Comparison of ENCODE assay signal across 10 mouse cellular contexts in the genomic region with DNA sequence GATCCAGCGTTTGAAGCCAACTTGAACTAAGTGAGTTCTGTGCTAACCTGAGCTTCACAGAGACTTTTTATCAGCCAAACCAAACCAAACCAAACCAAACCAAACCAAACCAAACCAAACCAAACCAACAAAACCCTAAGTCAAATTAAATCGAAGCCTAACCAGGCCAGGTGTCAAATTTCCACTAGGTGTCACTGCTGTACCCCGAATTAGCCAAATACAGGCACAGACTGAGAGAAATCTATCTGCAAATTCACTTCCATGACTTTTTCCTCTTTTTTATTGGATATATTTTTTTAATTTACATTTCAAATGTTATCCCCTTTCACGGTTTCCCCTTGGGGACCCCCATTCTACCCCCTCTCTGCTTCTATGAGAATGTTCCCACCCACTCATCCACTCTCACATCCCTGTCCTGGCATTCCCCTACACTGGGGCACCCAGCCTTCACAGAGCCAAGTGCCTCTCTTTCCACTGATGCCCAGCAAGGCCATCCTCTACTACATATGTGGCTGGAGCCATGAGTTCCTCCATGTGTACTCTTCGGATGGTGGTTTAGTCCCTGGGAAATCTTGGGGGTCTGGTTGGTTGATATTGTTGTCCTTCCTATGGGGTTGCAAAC. TPM values are rescaled to one million over a fixed set of nuclear protein-coding genes. Genes with fewer than 3 reads are reported as not detected.
DNase-seq lines count a peak whose midpoint lies in the region; ATAC-seq lines count a peak whose summit lies in the region.
"Had no signal": no experiment of that assay in that cellular context is flagged by ENCODE, and none has a peak within 500 bp of the region (broad histone marks: within the 10 kb centered on the region; RNA-seq: fewer than 3 reads in every experiment).

No protein-coding gene starts in this region.

- DNase-seq in kidney, adult 9 months: peak; percentile 42
- DNase-seq in kidney, adult 11 months: no peak
- peak; percentile 76 for DNase-seq in NIH3T3 (ENCODE audit: low read depth)
- peak; percentile 51 for DNase-seq in embryonic facial prominence, embryonic 10.5 days (ENCODE audit: low spot score)
- peak; percentile 62 for DNase-seq in kidney, postnatal 10 days
- DNase-seq in retina, postnatal 7 days (ENCODE audit: low read depth, low spot score): peak; percentile 48
- no peak for DNase-seq in gastrocnemius, postnatal 25 days

- no peaks in the 10 kb centered on the region for H3K4me1 ChIP-seq in embryonic facial prominence, embryonic 10.5 days
- no peaks in the 10 kb centered on the region for H3K4me1 ChIP-seq in lung, embryonic 16.5 days (replicated peaks; ENCODE audit: control insufficient read depth, insufficient read depth, low read length)
- H3K4me1 ChIP-seq: embryonic facial prominence, embryonic 12.5 days; liver, embryonic 15.5 days had no signal

- no peak overlapping the region for H3K27ac ChIP-seq in embryonic facial prominence, embryonic 10.5 days (replicated peaks)
- H3K27ac ChIP-seq in lung, embryonic 16.5 days (ENCODE audit: low read length): no peak overlapping the region
- H3K27ac ChIP-seq: embryonic facial prominence, embryonic 12.5 days; liver, embryonic 15.5 days had no signal

- 49% methylated on average over 5 of the region's 5 CpGs for WGBS in embryonic facial prominence, embryonic 10.5 days
- 40% methylated on average over 5 of the region's 5 CpGs for WGBS in lung, embryonic 16.5 days

- 0 out of 2 replicates have a peak, but pooled peaks have one; percentile 34 for ATAC-seq in lung, embryonic 16.5 days (ENCODE audit: low read depth)

- H3K27me3 ChIP-seq in embryonic facial prominence, embryonic 10.5 days (replicated peaks; ENCODE audit: low read depth, poor library complexity, severe bottlenecking): no peaks in the 10 kb centered on the region
- H3K27me3 ChIP-seq in lung, embryonic 16.5 days (ENCODE audit: control insufficient read depth, insufficient read depth, low read depth, low read length): no peaks in the 10 kb centered on the region
- H3K27me3 ChIP-seq: embryonic facial prominence, embryonic 12.5 days; liver, embryonic 15.5 days had no signal

- no peak overlapping the region for H3K9ac ChIP-seq in lung, embryonic 16.5 days (ENCODE audit: low read length)
- H3K9ac ChIP-seq: embryonic facial prominence, embryonic 12.5 days; liver, embryonic 15.5 days had no signal

- no peaks in the 10 kb centered on the region for H3K36me3 ChIP-seq in embryonic facial prominence, embryonic 10.5 days (replicated peaks)
- H3K36me3 ChIP-seq in lung, embryonic 16.5 days (ENCODE audit: control insufficient read depth, insufficient read depth, low read length): no peaks in the 10 kb centered on the region
- H3K36me3 ChIP-seq: embryonic facial prominence, embryonic 12.5 days; liver, embryonic 15.5 days had no signal

- no peak overlapping the region for H3K4me3 ChIP-seq in embryonic facial prominence, embryonic 10.5 days
- no peak overlapping the region for H3K4me3 ChIP-seq in lung, embryonic 16.5 days (ENCODE audit: low read length)
- H3K4me3 ChIP-seq: embryonic facial prominence, embryonic 12.5 days; liver, embryonic 15.5 days had no signal

- no peak overlapping the region for H3K4me2 ChIP-seq in lung, embryonic 16.5 days (ENCODE audit: low read depth, low read length)
- H3K4me2 ChIP-seq: embryonic facial prominence, embryonic 12.5 days; liver, embryonic 15.5 days had no signal

- no peaks in the 10 kb centered on the region for H3K9me3 ChIP-seq in embryonic facial prominence, embryonic 10.5 days
- no peaks in the 10 kb centered on the region for H3K9me3 ChIP-seq in lung, embryonic 16.5 days (ENCODE audit: control insufficient read depth, low read length)
- H3K9me3 ChIP-seq: embryonic facial prominence, embryonic 12.5 days; liver, embryonic 15.5 days had no signal

RNA-seq across cellular contexts. Expression of a gene that starts 33.9 kb away (rescaled TPM):
- polyA plus RNA-seq in embryonic facial prominence, embryonic 10.5 days (2016; fragmentation: Nextera tagmentation; extraction: Ambion mirVana): 37.7 and 42.0 TPM in 2 replicates
- 31.1 and 35.6 TPM in 2 replicates for polyA plus RNA-seq in lung, embryonic 16.5 days (2015; fragmentation: Nextera tagmentation; extraction: Ambion mirVana)
- total RNA-seq in gastrocnemius, postnatal 25 days (2021): 10 to 100 TPM; 19.8 to 20.3 TPM

RNA-seq across cellular contexts. Expression of a gene that starts 36.0 kb away (rescaled TPM):
- 6.9 and 9.1 TPM in 2 replicates for polyA plus RNA-seq in embryonic facial prominence, embryonic 10.5 days (2016; fragmentation: Nextera tagmentation; extraction: Ambion mirVana)
- polyA plus RNA-seq in lung, embryonic 16.5 days (2015; fragmentation: Nextera tagmentation; extraction: Ambion mirVana): 17.6 and 20.3 TPM in 2 replicates
- under 1 TPM; 0.29 to 0.31 TPM for total RNA-seq in gastrocnemius, postnatal 25 days (2021)

Comparison
In these comparisons a context has a peak if more than half of its experiments do, and no peak if none do; other contexts are left out.
1. DNase-seq: peak in kidney, adult 9 months (single experiment), NIH3T3 (single experiment), embryonic facial prominence, embryonic 10.5 days (single experiment), kidney, postnatal 10 days (single experiment) and retina, postnatal 7 days (single experiment); none in kidney, adult 11 months (single experiment) and gastrocnemius, postnatal 25 days (single experiment).